Mouse (Mus musculus): Measurements from ENCODE around the gene Tlnrd1. TPM values are rescaled to one million over a fixed set of nuclear protein-coding genes. Genes with fewer than 3 reads are reported as not detected.

The Tlnrd1 gene
- total RNA-seq, 2 experiments from 2014 or later = 6.8 to 10.9 TPM

DNA sequence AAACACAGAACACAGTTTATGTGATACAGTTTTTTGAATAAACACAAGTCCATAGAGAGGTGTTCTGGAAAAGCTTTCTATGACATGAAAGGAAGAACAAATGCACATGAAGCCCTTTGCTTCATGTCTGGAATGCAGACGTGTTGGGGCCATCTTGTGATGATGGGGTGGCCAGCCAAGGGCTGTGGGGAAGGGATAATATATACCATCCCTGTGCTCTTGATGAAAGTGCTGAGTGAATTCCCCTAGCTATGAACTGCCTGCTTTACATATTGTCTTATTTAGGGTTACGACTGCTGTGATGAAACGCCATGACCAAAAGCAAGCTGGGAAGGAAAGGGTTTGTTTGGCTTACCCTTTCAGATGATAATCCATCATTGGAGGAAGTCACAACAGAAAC lies 39.3 kb downstream of the Tlnrd1 start:
- DNase-seq = no peak

DNA sequence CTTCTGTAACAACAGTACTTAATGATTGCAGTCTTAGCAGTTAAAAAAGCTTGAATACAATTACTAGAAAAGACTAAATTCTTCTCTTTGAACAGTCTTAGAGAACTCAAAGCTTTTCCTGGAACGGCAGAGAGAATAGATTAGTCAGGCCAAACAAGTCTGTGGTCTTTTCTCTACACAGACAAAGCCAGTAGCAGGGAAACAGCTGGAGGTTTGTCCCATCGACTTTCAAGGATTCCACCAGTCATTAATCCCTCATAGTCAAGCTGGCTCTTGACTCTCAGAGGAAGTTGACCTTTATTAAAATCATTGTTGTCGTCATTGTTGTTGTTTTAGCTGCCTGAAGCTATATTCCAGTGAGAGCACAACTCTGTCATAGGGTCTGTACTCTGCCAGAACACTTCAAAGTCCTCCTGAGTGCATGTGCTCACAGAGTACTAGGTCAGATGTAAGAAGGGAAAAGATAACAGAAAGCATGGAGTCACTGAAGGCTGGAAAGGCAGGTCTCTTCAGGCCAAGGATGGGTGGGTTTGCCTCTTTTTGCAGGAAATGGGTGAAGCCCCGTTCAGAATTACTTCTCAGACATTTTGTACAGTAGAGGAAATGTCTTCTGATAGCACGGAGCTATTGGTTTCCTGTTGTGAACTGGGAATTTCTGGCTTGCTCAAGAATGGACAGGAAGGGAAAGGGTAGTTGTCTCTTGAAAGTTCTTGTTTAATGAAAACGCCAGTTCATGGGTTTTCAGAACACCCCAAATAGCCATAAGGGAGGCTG lies 41.4 kb downstream of the Tlnrd1 start:
- no peak for DNase-seq

DNA sequence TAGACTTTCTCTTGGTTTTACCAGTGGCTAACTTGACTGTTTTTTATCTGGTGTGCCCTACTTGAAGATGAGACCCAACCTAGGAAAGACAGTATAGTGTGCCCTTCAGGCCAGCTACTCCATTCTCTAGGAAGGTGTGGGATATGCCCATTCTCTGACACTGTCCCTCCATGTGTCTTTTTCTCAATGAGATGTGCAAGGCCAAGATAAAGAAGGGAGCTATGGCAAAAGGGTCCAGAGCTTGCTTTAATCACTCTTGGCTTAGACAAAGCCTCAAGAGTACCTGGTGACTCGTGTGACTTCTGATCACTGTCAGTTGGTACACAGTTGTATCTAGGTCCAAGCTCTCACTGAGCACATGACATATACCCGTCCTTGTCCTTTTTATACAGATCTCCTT lies 44.0 kb downstream of the Tlnrd1 start:
- DNase-seq = no peak

DNA sequence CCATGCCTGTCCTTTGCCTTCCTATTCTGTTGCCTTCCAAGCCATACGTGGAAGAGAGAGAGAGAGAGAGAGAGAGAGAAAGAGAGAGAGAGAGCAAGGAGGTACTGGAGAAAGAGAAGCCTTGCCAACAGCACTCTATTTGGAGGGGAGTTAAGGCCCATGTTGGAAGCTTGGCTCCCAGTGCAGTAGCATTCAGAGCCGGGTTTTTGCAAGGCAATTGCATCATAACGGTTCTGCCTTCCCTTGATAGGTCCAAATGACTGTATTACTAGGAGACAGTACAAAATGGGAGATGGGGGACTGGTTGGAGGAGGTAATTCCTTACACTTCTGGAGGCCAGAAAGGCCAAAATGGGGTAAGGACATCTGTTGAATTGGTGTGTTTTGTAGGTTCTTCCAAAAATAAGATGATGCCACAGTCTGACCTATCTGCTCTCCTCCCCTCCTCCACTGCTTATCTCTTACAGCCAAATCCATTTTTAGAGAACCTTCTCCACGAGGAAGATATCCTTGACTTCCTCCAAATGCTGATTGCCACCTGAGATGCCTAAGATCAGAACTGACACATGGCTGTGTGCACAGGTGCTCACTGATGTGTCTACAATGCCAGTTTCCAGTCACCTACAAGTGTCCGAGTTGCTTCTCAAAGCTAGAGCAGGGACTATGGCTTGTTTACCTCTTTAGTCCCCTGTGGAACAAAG lies 45.4 kb downstream of the Tlnrd1 start:
- DNase-seq = no peak

Other genes starting within 250 kb of the Tlnrd1 start
- 1 to 10 TPM; 7.9 to 8.5 TPM for gene Il16, start 138.6 kb downstream of the Tlnrd1 start, total RNA-seq (2021)
- not detected for gene Cfap161, start 89.4 kb downstream of the Tlnrd1 start, total RNA-seq (2021)
- gene Mesd, start 161 bp upstream of the Tlnrd1 start, total RNA-seq (2021) = 10 to 100 TPM; 43.4 to 54.3 TPM
- gene Cemip, start 202.2 kb upstream of the Tlnrd1 start, total RNA-seq (2021) = 1 to 10 TPM in 1 of 2 experiments, under 1 TPM in 1; 0.31 to 2.6 TPM